Mouse (Mus musculus) brain, adult 2 months (tissue): ENCODE data around the gene Ren1.

Experiments used
- DNase-seq: peaks from one replicate; pipeline ENCODE4 v3.0.0; 2011; ENCODE audit warnings: low read depth, low spot score

Gene Ren1

GRCm38 (mm10) chr1:133375696-133376346, 25.5 kb downstream of the Ren1 start:
- peak; percentile 29 for DNase-seq

- no peak for DNase-seq
These were observed 27.2 kb downstream of the Ren1 start for GRCm38 (mm10) chr1:133377547-133377946.

GRCm38 (mm10) chr1:133379254-133379985, 29.1 kb downstream of the Ren1 start:
- DNase-seq = no peak

- no peak for DNase-seq
These were observed 29.6 kb downstream of the Ren1 start for GRCm38 (mm10) chr1:133379986-133380320.

- DNase-seq = peak; percentile 47
These were observed 30.2 kb downstream of the Ren1 start for GRCm38 (mm10) chr1:133380347-133381065.

- peak; percentile 65 for DNase-seq
These were observed 31.7 kb downstream of the Ren1 start for GRCm38 (mm10) chr1:133382008-133382407.

GRCm38 (mm10) chr1:133382552-133383155, 32.3 kb downstream of the Ren1 start:
- no peak for DNase-seq

- no peak for DNase-seq
These were observed 33.0 kb downstream of the Ren1 start for GRCm38 (mm10) chr1:133383157-133383783.

- peak; percentile 70 for DNase-seq
These were observed 35.2 kb downstream of the Ren1 start for GRCm38 (mm10) chr1:133385506-133385905.

- no peak for DNase-seq
These were observed 35.9 kb downstream of the Ren1 start for GRCm38 (mm10) chr1:133386209-133386608.

GRCm38 (mm10) chr1:133387539-133388268, 37.4 kb downstream of the Ren1 start:
- peak; percentile 52 for DNase-seq

GRCm38 (mm10) chr1:133394702-133395101, 44.4 kb downstream of the Ren1 start:
- DNase-seq = peak; percentile 67

- no peak for DNase-seq
These were observed 46.4 kb downstream of the Ren1 start for GRCm38 (mm10) chr1:133396693-133397092.

- DNase-seq = no peak
These were observed 46.8 kb downstream of the Ren1 start for GRCm38 (mm10) chr1:133397094-133397482.

- DNase-seq = peak; percentile 47
These were observed 47.4 kb downstream of the Ren1 start for GRCm38 (mm10) chr1:133397483-133398237.

- DNase-seq = no peak
These were observed 49.9 kb downstream of the Ren1 start for GRCm38 (mm10) chr1:133400014-133400725.

- no peak for DNase-seq
These were observed 53.7 kb downstream of the Ren1 start for GRCm38 (mm10) chr1:133404005-133404404.

- no peak for DNase-seq
These were observed 56.3 kb downstream of the Ren1 start for GRCm38 (mm10) chr1:133406614-133407013.

- DNase-seq = no peak
These were observed 57.1 kb downstream of the Ren1 start for GRCm38 (mm10) chr1:133407436-133407835.

GRCm38 (mm10) chr1:133408321-133408720, 58.0 kb downstream of the Ren1 start:
- DNase-seq = no peak
